Mouse (Mus musculus) lung, adult 2 months (tissue): ENCODE measurements at regions not wholly inside any gene's neighbourhood (a gene's known extent, or its start where the extent isn't known, plus 50 kb on each side); places are given as distances from the start of the nearest gene placed in this dataset.

ENCODE experiments used
- DNase-seq: peaks from one replicate; pipeline ENCODE4 v3.0.0; 2022
- H3K4me1 ChIP-seq: fragments of 200-500 bp; 2 replicates; pipeline ENCODE4 v1.6.1; 2011; ENCODE audit warnings: low read length; ENCODE audit not compliant: control insufficient read depth, insufficient read depth
- H3K4me3 ChIP-seq: fragments of 200-500 bp; replicated peaks from 2 replicates; pipeline ENCODE3; 2011; ENCODE audit warnings: low read depth, mild to moderate bottlenecking, control low read depth, low read length; ENCODE audit errors: extremely low read depth
- CTCF ChIP-seq: fragments of 200-500 bp; IDR thresholded peaks from 2 replicates; pipeline ENCODE4 v1.5.1; 2011; ENCODE audit warnings: mild to moderate bottlenecking, low read length, control low read depth; ENCODE audit not compliant: insufficient read depth
- POLR2A ChIP-seq: fragments of 200-500 bp; IDR thresholded peaks from 2 replicates; pipeline ENCODE4 v1.6.1; 2011; ENCODE audit warnings: low read depth, mild to moderate bottlenecking, control low read depth, low read length, borderline replicate concordance; ENCODE audit errors: extremely low read depth
- WGBS: fragments of 180-500 bp; shearing (Covaris S2); methylation state at CpG from one replicate; pipeline ENCODE4 v1.1.7; 2018; 5-methylcytosine and 5-hydroxymethylcytosine counted together

DNA sequence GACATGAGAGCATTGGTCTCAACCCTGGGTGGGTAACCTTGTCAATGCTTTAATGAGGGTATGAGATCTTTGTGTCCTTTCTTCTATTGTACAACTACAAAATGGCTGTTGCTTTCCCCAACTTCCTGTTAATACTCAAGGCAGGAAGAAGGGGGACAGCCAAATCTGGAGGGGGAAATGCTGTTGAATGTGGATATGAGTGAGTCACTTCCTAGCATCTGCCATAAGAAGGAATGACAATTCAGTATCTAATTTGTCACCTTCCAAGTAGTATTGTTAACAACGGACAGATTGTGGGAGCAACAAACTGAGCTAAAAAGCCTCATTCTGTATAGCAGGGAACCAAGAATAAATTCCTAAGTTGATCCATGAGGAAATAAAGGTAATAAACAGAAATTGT is 309.2 kb upstream of the Aco1 start:
- DNase-seq = no peak
- WGBS = 31% methylated on average over 1 of the region's 1 CpGs
- Histone ChIP-seq H3K4me3 (no peak overlapping the region), H3K4me1 (no peaks in the 10 kb centered on the region; the same call in 1 of the 2 replicates)
- TF ChIP-seq CTCF (no peak), POLR2A (no peak)
